Mouse (Mus musculus) thymus, adult 2 months (tissue): ENCODE data around the gene Gsn.
A peak's percentile ranks its signal among the peaks of the same experiment; 100 is the strongest.

Experiments
- CTCF ChIP-seq: fragments of 200-500 bp; IDR thresholded peaks from 2 replicates; pipeline ENCODE4 v1.5.1; 2012; ENCODE audit warnings: mild to moderate bottlenecking, control low read depth, low read length, moderate library complexity, borderline replicate concordance; ENCODE audit not compliant: control insufficient read depth, poor library complexity, insufficient read depth; ENCODE audit errors: extremely low read depth
- POLR2A ChIP-seq: fragments of 200-500 bp; IDR thresholded peaks from 2 replicates; pipeline ENCODE4 v1.6.1; 2012; ENCODE audit warnings: mild to moderate bottlenecking, low read length, control low read depth, moderate library complexity; ENCODE audit not compliant: control insufficient read depth, poor library complexity, insufficient read depth; ENCODE audit errors: extremely low read depth

DNA sequence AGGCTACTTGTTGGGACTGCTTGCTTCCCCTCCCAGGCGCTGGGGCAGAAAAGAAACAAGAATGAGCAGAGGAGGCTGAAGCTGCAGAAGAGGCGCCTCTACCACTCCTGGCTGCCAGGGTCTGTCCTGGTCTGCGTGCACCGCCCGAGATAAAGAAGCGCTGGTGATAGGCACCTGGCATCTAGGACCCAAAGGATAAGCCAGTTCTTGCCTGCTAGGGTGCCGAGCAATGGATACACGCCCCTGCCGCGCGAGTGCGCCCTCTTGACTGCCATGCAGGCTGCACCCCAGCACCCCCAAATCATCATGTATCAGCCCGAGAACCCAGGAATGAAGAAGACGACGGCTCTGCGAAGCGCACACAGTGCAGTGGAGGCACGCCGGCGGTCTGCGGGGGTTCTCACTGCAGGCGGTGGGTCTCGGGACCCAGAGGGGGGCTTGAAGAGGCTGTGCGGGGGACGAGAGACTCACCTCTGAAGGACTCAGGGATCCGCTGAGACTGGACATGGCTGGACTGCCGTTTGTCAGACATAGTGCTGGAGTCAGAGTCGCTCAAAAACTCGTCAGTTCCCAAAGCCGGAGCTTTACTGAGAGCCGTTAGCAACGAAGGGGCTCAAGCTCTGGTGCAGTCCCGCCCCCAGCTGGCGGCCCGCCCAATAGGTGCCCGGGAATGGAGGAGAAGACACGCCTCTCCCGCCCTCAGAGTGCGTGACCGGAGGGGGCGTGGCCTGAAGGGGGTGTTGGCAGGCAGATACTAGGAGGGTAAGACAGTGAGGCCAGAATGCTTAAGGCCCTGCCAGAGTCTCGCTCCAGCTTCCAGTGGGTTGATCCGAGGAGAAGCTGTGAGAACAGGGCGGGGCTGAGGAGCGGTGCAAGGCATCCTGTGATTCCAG, 80.5 kb downstream of the Gsn start, which contains the start of gene Stom:
- peak; percentile 21; the same call in 1 of the 2 replicates for TF ChIP-seq CTCF
- TF ChIP-seq POLR2A, result peak; percentile 35; the same call in 1 of the 2 replicates
